Mouse (Mus musculus) heart, adult 2 months (tissue): Measurements from ENCODE around the gene Tmem170b.

Experiments used
- CTCF ChIP-seq: fragments of 200-600 bp; IDR thresholded peaks from 2 replicates; pipeline ENCODE4 v1.8.1; 2022; ENCODE audit warnings: antibody characterized with exemption, mild to moderate bottlenecking, moderate library complexity
- POLR2A ChIP-seq: fragments of 200-500 bp; IDR thresholded peaks from 2 replicates; pipeline ENCODE4 v1.6.1; 2011; ENCODE audit warnings: mild to moderate bottlenecking, low read depth, low read length, control low read depth; ENCODE audit not compliant: insufficient read depth

DNA sequence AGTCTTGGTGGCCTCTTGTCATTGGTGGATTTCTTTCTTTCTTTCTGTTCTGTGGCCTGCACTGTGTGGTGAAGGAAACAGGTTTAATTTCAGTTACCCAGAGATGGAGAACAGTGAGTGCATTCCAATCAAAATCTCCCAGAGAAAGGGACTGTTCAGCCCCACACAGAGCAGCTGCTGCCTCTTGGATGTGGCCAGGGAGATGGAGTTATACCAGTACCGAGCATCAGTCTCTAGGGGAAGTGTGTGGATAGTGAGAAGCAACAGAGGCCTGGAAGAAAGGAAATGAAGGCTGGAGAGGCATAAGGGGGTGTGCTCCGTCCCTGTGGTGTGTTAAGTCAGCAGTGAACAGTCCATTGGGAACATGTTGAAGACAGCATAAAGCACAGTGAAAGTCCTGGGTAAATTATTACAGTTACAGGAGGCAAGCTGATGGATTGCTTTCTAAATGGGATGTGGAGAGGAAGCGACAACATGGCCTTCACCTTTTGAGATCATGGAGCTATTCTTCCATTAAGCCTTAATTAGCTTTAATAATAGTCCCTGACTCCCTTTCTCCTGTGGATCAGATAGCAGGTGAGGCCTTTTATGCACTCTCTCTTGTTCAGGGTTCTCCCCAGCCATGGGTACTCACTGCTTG, 21.7 kb downstream of the Tmem170b start:
- TF ChIP-seq POLR2A (no peak), CTCF (no peak)
